Mouse (Mus musculus): ENCODE measurements at regions not wholly inside any gene's neighbourhood (a gene's known extent, or its start where the extent isn't known, plus 50 kb on each side); places are given as distances from the start of the nearest gene placed in this dataset.

- no peak for TF ChIP-seq POLR2A (IDR thresholded peaks at IDR 0.05; ENCODE audit: insufficient read depth, low read length)
- TF ChIP-seq CTCF (IDR thresholded peaks at IDR 0.05; ENCODE audit: low read depth, low read length), result no peak
Observed at GRCm38 (mm10) chr10:93389276-93389675, 63.9 kb upstream of the Lta4h start.

Measured in ES-Bruce4 (cell line).